Mouse (Mus musculus) right cerebral cortex, postnatal 14 days (tissue): ENCODE measurements around the gene Rgs9bp.

Experiments
- DNase-seq: peaks from one replicate; pipeline ENCODE4 v3.0.0; 2022

Rgs9bp gene

DNA sequence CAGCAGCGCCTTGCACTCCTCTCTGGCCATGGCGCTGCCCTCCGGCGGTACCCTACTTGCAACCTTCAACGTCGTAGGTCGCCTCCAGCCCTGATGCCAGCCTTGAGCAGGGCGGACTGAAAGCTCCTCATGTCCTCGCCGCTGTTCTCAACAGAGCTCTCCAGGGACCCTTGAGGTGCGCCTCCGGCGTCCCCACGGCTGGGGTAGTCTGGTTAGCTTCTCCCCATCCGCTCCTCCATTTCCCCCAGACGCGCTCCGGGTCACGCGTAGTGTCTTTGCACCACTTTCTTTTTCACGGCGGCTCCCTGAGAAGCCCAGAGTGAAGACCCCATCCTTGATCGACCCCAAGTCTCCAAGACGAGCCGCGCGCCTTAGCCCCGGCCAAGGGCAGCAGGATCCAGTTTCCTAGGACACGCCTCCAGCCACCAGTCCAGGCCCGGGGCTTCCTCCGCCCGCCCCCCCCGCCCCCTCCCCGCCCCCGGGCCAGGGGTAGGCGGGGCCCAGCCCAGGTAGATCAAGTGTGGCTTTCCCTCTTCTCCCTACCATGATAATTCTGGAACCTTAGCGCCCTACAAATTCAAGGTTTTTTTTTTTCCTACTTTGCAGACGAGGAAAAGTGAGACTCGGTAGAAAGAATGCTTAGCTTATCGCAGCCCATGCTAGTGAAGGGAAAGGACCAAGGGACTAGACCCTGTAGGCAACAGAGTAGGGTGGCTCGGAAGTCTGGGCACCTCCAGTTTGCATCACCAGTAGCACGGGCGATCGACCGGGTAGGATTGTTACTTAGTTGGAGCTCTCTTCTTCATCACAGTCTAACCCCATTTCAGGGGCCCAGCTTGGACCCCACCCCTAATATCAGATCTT lies at the start of gene Rgs9bp:
Rgs9bp (minus strand) TSS at position 392 of the 864 bp plus-strand sequence.
- DNase-seq = no peak

DNA sequence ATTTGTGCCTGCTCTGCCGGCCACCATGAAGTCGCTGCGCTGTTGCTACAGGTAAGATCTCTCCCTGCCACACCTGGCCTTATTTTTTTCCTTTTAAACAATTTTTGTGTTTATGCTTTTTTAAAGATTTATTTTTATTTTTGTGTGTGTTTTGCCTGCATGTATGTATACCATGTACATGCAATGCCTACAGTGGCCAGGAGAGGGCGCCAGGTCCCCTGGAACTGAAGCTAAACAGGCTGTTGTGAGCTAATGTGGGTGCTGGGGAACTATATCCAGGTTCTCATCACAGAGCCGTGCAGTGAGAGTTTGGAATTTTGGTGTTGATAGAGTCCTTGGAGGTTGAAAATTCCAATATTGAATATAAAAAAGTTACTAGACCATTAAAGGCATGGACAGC lies 43.1 kb upstream of the Rgs9bp start:
- peak; percentile 42 for DNase-seq

DNA sequence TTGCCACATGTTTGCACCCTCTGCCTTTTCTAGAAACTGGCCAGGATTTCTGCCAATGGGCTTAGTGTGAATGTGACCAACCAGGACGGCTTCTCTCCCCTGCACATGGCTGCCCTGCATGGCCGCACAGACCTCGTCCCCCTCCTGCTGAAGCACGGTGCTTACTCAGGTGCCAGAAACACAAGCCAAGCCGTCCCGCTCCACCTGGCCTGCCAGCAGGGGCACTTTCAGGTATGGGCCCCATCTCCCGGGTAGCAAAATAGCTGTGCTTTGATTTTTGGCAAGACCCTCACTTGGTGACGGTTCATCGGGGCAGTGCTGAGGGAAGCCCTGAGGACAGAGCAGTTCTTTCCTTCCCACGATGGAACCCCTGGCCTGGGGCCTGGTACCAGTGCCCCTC lies 42.0 kb upstream of the Rgs9bp start:
- DNase-seq = no peak

DNA sequence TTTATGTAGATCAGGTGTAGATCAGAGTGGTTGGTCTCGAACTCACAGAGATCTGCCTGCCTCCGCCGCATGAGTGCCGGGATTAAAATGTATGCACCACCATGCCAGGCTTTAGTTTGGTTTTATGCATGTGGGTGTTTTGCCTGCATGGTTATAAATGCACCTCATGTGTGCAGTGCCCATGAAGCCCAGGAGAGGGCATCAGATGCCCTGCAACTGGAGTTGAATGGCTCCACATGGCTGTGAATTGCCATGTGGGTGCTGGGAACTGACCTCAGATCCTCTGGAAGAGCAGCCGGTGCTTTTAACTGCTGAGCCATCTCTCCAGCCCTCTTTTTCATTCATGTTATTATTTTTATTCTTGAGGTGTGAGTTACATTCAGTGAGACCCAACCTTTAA lies 40.7 kb upstream of the Rgs9bp start:
- no peak for DNase-seq

DNA sequence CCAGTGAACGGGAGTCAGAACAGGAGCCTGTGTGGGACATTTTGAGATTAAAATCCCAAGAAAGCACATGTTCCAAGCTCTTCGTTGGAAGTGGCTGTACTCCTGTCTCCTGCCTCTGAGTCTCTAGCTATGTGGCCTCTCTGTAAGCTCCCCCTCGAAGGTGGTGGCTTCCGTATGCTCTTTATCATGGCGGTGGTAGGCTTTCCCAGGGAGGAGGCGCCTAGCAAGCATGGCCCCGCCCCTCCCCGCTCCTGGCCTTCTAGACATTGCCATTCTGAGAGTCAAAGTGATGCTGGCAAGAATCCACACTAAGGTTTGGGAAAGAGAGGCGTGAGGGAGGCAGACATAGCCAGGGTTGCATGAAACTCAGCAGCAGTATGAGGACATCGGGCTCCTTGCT lies 37.2 kb upstream of the Rgs9bp start:
- no peak for DNase-seq

DNA sequence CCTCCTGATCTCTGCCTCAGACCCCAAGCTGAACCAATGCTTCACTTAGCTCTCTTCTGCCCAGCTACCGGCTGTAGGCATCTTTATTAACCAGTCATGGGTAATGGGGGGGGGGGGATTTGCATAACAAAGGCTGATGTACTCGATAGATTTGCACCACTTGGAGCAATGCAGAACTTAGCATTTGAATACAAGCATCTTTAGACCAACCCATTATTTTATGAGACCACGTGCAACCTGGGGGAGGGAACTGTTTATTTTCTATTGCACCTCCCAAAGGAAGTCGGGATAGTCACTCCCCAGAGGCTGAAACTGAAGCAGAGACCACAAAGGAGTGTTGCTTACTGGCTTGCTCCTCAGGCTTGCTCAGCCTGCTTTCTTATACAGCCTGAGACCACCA lies 32.1 kb upstream of the Rgs9bp start:
- DNase-seq = no peak

DNA sequence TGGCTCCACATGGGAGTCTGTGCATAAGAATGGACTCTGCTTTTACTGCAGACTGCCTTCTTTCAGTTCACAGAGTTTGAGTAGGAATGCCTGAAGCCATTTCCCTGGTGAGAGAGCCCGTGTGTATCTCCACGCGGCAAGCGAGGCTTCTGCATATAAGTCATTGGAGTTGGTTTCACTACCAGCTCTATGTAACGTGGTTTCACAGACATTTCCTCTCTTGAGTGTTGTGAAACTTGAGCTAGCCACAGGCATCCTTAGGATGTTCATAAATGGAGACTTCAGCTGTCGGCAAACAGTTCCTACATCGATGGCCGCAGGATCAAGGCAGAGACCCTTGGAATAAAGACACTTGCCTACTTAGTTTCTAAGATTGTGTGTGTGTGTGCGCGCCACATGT lies 23.9 kb upstream of the Rgs9bp start:
- no peak for DNase-seq

DNA sequence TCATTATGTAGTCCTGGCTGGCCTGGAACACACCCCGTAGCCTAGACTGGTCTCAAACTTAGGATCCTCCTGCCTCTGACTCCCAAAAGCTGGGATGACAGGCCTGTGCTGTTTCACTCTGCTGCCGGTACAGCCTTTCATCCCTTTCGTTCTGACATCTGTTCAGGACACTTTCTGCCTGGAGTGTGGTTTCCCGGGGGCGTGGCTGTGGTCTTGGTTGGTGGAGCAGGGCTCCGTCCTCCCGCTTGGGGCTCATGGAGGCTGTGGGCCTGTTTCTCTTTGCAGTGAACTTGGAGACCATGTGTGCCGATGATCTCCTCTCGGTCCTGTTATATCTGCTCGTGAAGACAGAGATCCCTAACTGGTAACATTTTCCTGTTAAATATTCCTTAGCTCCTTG lies 21.4 kb upstream of the Rgs9bp start:
- no peak for DNase-seq

DNA sequence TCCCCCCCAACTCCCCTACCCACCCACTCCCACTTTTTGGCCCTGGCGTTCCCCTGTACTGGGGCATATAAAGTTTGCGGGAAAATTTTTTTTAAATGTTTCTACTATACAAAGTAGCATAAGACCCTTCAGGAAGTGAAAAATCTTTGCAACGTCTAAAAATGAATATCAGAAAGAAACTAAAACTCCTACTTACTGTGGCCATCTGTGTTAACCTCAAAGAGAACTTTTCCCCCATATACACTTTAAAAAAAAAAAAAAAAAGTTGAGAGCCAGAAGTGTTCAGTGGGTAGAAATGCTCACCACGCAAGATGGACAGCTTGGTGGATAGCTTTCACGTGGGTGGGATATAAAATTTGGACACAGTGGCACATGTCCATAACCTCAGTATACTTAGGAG lies 17.4 kb upstream of the Rgs9bp start:
- no peak for DNase-seq

DNA sequence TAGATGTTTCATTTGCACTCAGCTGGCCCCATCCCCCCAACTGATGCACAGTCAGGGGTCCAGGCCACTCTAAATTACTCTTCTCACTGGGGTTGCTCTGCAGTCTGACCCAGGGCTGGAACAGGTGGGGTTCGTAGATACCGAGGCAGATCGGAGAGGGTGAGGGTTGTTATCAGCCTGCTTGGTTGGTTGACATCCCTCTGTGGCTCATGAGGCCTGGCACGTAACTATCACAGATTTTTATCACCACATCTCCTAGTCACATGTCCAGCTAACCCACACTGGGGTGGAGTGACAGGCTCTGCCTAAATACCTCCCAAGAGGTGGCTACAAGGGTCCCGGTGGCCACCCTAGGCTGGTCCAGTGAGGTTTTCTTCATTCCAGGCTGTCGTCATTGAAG lies 15.7 kb upstream of the Rgs9bp start:
- no peak for DNase-seq

DNA sequence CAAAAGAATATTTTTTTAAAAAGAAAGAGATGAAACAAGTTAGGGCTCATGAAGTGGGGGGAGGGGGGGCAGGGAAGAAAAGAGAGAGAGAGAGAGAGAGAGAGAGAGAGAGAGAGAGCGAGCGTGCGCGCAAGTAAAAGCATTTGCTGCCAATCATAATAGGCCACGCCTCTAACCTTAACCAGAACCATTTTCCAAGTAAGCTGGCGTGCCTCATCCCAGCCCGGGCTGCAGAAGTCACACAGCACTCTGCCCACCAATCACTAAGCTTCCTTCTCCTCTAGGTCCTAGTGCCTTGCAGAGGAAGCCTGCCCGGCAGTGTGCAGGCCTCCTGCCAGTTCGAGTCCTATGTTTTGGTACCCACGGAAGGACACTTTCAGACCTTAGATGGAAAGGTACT lies 14.6 kb upstream of the Rgs9bp start:
- DNase-seq = no peak

DNA sequence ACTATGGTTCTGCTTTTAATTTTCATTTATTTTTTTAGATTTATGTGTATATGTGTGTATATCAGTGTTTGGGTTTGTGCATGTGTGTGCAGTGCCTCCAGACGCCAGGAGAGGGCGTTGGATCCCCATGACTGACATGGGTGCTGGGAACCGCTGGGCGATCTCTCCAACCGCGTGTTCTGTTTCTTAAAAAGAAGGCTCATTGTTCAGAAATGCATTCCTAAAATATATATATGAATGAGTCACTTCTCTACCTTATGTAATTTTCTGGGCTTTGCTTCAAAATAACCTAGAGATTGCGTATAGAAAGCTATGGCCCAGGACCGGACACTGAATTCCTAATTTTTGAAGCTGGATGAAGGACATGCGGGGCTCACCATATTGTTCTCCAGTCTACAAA lies 14.1 kb upstream of the Rgs9bp start:
- no peak for DNase-seq

DNA sequence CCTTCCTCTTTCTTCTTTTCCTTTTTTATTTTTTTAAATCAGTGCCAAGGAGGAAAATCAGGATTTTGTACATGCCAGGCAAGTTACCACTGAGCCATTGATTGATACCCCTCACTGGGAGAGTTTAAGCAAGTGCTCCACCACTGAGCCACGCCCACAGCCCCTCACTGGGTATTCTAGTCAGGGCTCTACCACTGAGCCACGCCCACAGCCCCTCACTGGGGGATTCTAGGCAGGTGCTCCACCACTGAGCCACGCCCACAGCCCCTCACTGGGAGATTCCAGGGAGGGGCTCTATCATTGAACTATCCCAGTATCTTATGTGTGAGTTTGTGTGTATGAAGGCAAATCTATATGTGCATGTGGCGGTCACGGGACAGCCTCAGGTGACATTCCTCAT lies 8.9 kb upstream of the Rgs9bp start:
- DNase-seq = no peak

DNA sequence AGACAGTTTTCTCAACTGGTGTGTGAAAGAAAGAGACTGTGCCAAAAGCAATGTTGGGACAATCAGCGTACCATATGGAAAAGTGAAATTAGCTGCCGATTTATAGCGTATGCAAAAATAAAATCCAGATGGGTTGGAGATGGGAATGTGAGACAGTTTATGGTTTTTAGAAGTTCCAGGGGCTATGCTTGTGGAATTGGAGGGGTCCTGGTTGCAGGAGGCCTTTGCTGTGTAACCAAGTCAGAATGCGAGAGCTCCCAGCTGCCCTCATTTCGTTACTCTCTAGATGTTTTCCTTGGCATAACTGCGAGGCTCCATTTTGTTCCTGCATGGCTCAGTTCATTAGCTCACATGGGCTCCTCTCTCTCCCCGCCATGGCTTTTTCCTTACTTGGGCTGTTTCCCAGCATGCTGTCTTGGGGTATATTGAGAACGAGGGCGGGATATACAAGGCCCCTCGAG lies 5.4 kb upstream of the Rgs9bp start:
- DNase-seq = no peak

DNA sequence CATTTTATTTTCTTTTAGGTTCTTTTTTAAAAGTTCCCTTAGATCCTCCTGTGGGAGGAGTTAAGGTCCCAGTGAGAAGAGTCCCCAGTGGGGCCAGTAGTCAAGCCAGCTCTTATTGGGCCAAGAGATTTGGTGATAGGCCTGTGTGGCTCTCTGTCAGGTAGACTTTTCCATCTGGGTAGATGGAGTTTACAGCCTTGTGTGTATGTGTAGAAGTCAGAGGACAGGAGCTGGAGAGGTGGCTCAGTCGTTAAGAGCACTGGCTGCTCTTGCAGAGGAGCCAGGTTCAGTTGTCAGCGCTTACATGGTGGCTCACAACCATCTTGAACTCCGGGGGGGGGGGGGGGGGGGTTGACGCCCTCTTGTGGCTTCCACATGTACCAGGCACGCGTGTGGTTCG lies 4.1 kb upstream of the Rgs9bp start:
- no peak for DNase-seq

DNA sequence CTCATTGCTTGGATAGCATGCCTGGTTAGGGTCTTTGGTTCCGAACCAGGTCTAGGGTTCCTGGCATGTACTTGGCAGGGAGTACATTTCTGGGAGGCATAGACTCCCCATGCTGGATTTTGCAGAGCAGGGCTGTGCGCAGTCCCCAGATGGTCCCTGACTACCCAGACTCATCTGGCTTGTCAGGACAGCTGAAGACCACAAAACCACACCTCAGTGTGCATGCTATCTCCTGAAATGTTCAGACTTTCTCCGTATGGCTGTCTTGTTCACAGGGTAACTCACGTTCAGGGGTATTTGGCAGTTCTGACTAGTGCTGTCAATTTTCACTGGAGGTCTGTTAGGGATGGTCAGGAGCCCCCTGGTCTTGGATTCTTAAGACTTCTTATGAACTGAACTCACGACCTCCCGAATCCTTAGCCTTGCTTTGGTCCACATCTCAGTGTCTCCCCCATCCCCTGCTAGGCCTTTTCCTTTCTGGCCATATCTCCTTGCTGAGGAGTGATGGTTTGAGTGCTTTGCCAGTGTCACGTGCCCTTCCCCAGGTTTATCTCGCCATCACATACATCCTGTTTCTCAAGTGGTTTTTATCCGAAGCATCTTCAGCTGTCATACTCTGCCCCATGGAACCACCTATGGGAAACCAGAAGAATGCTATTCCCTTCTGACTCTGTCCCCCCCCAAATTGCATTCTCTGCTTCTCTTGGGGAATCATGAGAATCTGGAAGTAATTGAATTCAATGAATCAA lies 3.5 kb upstream of the Rgs9bp start:
- no peak for DNase-seq

DNA sequence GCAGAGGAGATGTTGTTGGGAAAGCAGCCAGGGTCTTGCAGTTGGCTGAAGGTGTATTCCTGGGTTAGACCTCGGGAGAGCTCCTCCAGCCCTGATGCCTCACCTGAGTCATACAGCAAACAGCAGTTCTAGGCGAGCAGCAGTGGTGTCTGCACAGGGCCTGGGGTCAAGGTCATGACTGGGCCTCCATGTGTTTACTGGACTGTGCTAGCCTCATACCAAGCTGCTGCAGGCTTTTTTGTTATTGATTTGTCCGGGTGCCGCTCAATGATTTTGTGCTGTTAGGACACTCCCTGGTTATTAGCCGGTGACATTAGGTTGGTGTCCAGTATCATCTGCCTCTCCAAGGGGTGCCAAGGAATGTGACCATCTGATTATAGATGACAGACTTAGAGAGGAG lies 2.3 kb upstream of the Rgs9bp start:
- no peak for DNase-seq

DNA sequence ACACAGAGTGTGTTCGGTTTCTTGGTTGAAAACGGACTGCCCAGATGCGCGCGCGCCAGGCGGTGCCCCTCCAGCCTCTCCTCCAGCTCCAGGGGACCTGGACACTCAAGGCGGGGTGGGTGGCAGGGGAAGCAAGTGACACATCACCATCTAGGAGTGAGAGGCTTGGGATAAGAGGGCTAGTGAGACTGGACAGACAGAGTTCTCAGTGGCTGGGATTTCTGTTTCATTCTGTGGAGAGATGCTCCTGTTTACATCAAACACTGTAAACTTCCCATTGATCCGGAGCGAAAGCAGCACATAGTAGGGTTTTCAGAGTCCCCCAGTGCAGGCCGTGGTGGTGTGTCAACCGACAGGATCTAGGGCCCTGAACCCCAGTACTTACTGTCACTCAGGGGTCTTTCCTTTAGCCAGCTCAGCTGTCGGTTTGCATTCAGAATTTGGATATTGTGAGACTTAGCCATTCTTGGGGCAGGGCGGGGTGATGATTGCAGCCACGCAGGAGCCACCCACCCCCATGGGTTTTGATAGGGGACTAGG lies 1.6 kb upstream of the Rgs9bp start:
- DNase-seq = no peak

DNA sequence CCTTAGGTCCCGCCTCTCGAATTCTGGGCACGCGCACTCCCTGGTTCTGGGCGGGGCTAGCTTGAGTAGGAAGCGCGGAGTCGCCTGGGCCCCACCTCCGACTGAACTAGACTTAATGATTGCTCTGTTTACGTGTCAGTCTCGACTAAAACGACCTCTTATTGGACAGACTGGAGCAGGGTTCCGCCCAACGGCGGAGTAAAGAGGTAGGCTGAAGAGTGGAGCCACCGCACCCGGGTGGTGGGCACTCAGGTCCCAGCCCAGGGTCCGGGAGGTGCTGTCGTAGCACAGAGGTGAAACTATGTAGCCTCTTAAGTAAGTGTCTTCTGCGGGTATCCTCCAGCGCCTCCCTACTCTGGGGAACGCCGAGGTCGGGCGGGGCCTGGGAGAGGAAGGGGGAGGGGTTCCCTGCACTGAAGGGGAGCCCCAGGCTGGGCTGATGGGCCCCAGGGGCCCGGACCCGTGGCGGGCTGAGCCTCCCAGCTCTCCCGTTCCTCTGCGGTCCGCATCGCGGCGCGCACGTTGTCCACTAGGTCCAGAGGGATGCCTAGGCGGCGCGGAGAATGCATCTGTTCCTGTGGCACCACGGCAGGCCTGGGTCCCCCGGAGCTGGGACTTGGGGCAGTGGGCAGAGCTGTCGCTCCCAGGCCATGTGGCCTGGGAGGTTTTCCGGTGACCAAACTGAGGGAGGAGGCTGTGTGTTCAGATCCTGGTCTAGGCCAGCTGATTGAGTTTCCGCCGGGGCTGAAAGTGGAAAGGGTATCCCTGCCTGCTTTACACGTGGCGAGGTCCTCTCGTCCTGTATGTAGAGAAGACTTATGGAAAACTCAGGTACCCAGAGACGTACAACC lies 898 bp upstream of the Rgs9bp start, which contains the start of gene Ankrd27:
Ankrd27 (plus strand) TSS at position 190 of the 851 bp plus-strand sequence.
- peak; percentile 91 for DNase-seq

DNA sequence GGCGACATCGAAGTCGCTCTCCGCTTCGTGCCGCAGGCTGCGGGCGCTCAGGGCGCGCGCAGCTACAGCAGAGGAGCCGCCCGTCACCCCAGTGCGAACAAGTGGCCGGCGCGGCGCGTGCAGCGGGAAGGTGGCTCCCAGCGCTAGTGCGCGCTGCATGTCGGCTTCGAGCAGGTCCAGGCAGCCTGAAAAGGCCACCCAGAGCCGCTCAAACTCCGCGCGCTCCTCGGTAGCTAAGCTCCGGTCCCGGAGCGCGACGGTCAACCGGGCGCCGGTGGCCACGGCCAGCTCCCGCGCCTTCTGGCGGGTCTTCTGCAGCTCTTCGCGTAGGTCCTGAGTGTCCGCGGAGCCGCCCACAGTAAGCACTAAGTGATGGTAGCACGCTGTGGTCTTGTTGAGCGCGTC lies 594 bp downstream of the Rgs9bp start:
- no peak for DNase-seq

DNA sequence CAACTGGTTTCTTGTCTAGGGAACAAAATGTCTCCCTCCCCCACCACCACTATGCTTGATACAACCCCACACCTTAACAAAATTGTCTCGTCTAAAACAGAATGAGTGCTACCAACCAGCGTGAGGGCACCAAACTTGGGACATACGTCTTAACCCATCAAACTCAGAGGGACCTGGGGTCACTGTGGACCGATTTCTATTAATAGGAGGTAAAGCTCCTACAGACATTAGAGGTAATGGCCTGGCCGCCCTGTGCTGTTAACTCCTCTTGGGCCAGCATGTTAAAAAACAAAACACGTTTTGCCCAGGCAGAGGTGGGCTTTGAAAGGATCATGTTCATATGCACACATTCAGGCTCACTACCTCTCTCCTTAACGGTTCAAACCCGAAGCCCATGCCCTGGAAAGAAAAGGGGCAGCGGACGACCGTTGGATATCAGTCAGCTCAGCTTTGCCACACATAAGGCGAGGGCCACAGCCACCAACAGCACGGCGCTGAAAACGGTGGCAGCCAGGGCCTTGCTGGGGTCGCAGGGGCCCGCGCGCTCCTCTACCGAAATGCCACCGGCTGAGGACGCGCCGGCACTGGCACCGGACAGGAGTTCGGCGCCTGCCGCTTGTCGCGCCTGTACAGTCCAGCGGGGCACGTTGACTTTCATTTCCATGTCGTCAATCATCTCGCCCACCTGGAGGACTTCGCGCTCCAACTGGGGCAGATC lies 1.2 kb downstream of the Rgs9bp start:
- no peak for DNase-seq

DNA sequence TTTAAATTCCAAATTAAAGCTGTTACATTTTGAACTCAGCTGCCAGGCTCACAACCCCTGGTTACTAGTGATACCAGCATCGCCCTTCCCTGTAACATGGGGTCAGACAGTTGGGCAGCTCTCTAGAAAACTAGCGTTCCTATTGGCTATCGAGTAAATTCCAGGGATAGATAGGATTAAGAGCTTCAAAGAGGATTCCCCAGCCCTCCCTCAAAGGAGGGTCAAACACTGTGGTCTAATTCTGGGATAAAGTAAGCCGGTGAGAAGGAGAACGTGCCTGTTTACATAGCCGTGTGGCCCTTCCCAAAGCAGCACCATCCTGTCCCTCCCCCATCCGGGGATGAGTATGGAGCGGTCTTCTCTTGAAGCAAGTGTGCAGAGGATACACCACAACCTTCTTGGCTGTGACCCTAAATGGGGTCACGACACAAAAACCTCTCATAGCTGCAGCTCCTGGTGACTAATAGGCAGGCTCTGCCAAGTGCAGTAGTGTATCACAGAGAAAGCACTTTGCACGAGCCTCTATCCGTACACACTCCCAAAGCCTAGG lies 1.8 kb downstream of the Rgs9bp start:
- DNase-seq = no peak
